Mouse (Mus musculus) forebrain, embryonic 13.5 days (tissue): ENCODE results near the gene Lgals3. TPM values are rescaled to one million over a fixed set of nuclear protein-coding genes. Genes with fewer than 3 reads are reported as not detected.
"Not testable (repeated sequence)": the region's sequence is repeated elsewhere in the genome, so short reads cannot be mapped to it uniquely, and the experiment has no call there.

Experiments used
- ATAC-seq: fragments of 200-750 bp; cut with Nextera tagmentation; 2 replicates; pipeline ENCODE4 v1.8.0; 2017
- H3K27ac ChIP-seq: fragments of 300-500 bp; sonication (generic); 2 replicates; pipeline ENCODE4 v1.5.1; 2015; ENCODE audit warnings: inconsistent platforms, mild to moderate bottlenecking, moderate library complexity
- H3K27me3 ChIP-seq: fragments of 300-500 bp; sonication (generic); 2 replicates; pipeline ENCODE4 v1.6.1; 2015; ENCODE audit warnings: mild to moderate bottlenecking, inconsistent platforms
- H3K36me3 ChIP-seq: fragments of 300-500 bp; sonication (generic); 2 replicates; pipeline ENCODE4 v1.6.1; 2015; ENCODE audit warnings: mild to moderate bottlenecking, inconsistent platforms; ENCODE audit not compliant: poor library complexity, severe bottlenecking
- H3K4me1 ChIP-seq: fragments of 300-500 bp; sonication (generic); 2 replicates; pipeline ENCODE4 v1.6.1; 2015; ENCODE audit warnings: inconsistent platforms
- H3K4me2 ChIP-seq: fragments of 300-500 bp; sonication (generic); 2 replicates; pipeline ENCODE4 v1.6.1; 2015; ENCODE audit warnings: inconsistent platforms, mild to moderate bottlenecking, moderate library complexity
- H3K4me3 ChIP-seq: fragments of 300-500 bp; sonication (generic); 2 replicates; pipeline ENCODE4 v1.5.1; 2015; ENCODE audit warnings: mild to moderate bottlenecking, inconsistent platforms
- H3K9ac ChIP-seq: fragments of 300-500 bp; sonication (generic); 2 replicates; pipeline ENCODE4 v1.6.1; 2015; ENCODE audit warnings: mild to moderate bottlenecking, inconsistent platforms
- H3K9me3 ChIP-seq: fragments of 300-500 bp; sonication (generic); replicated peaks from 2 replicates; pipeline ENCODE4 v1.6.1; 2016; ENCODE audit warnings: inconsistent platforms
- WGBS: fragments of 180-500 bp; shearing (Covaris S2); methylation state at CpG from one replicate; pipeline ENCODE4 v1.1.7; 2015; 5-methylcytosine and 5-hydroxymethylcytosine counted together
- polyA plus RNA-seq: library from polyadenylated mRNA; unstranded; fragments of >200 nt; fragmentation: Nextera tagmentation; extraction: Ambion mirVana; gene quantifications from 2 replicates; pipeline ENCODE4 v1.2.1, GENCODE M21; 2015

The Lgals3 gene
- polyA plus RNA-seq = 0.72 and 0.89 TPM in 2 replicates

- Histone ChIP-seq H3K4me2 (peak within 1 kb of the TSS; percentile 26), H3K36me3 (no peaks in the 10 kb centered on the region), H3K9ac (0 out of 2 replicates have a peak within 1 kb of the TSS, but pooled peaks have one; percentile 34), H3K9me3 (no peaks in the 10 kb centered on the region), H3K4me3 (no peak within 1 kb of the TSS), H3K27me3 (peaks cover under 1% of the 10 kb centered on the region; the same call in 1 of the 2 replicates), H3K4me1 (peaks cover 32% of the 10 kb centered on the region), H3K27ac (peak within 1 kb of the TSS; percentile 40; the same call in 1 of the 2 replicates)
- WGBS = 46% methylated on average over 9 of the region's 9 CpGs
- peak; percentile 91 for ATAC-seq
Observed at GRCm38 (mm10) chr14:47367461-47367860, at the start of gene Lgals3. Gene Lgals3 (plus strand): TSS chr14:47367751.

- no peak overlapping the region for H3K4me2 ChIP-seq
- H3K36me3 ChIP-seq = peaks cover 48% of the 10 kb centered on the region
- H3K27ac ChIP-seq = no peak overlapping the region
- no peak for ATAC-seq
- H3K4me3 ChIP-seq = no peak overlapping the region
- H3K27me3 ChIP-seq = no peaks in the 10 kb centered on the region
- no peak overlapping the region for H3K9ac ChIP-seq
- 90% methylated on average over 5 of the region's 5 CpGs for WGBS
- H3K4me1 ChIP-seq = no peaks in the 10 kb centered on the region
- H3K9me3 ChIP-seq = no peaks in the 10 kb centered on the region
Observed at GRCm38 (mm10) chr14:47319362-47319761, 48.2 kb upstream of the Lgals3 start.

GRCm38 (mm10) chr14:47321581-47321980 lies 46.0 kb upstream of the Lgals3 start:
- H3K4me1 ChIP-seq, H3K4me3 ChIP-seq, ATAC-seq, H3K9ac ChIP-seq, H3K4me2 ChIP-seq, H3K27ac ChIP-seq, H3K27me3 ChIP-seq, H3K9me3 ChIP-seq: not testable (repeated sequence)
- H3K36me3 ChIP-seq = peaks cover 38% of the 10 kb centered on the region
- 94% methylated on average over 7 of the region's 8 CpGs for WGBS

- H3K9me3 ChIP-seq = no peaks in the 10 kb centered on the region
- H3K27ac ChIP-seq = no peak overlapping the region
- H3K9ac ChIP-seq = no peak overlapping the region
- 69% methylated on average over 9 of the region's 9 CpGs for WGBS
- H3K4me1 ChIP-seq = peaks cover 6% of the 10 kb centered on the region; the same call in 1 of the 2 replicates
- ATAC-seq = peak; percentile 83
- H3K27me3 ChIP-seq = no peaks in the 10 kb centered on the region
- H3K4me3 ChIP-seq = no peak overlapping the region
- H3K36me3 ChIP-seq = peaks cover 15% of the 10 kb centered on the region
- H3K4me2 ChIP-seq = no peak overlapping the region
Observed at GRCm38 (mm10) chr14:47325965-47326761, 41.4 kb upstream of the Lgals3 start.

GRCm38 (mm10) chr14:47327347-47327746 lies 40.2 kb upstream of the Lgals3 start:
- H3K27me3 ChIP-seq = no peaks in the 10 kb centered on the region
- no peak for ATAC-seq

GRCm38 (mm10) chr14:47331920-47332319 lies 35.6 kb upstream of the Lgals3 start:
- H3K27me3 ChIP-seq = no peaks in the 10 kb centered on the region
- no peaks in the 10 kb centered on the region for H3K9me3 ChIP-seq
- no peak overlapping the region for H3K4me3 ChIP-seq
- no peak for ATAC-seq
- H3K4me2 ChIP-seq = no peak overlapping the region
- no peaks in the 10 kb centered on the region for H3K36me3 ChIP-seq
- no peaks in the 10 kb centered on the region for H3K4me1 ChIP-seq
- no peak overlapping the region for H3K27ac ChIP-seq
- 66% methylated on average over 5 of the region's 5 CpGs for WGBS
- H3K9ac ChIP-seq = no peak overlapping the region

More at GRCm38 (mm10) chr14:47327347-47327746, 40.2 kb upstream of the Lgals3 start:
- Histone ChIP-seq H3K9ac (no peak overlapping the region), H3K4me3 (no peak overlapping the region), H3K9me3 (no peaks in the 10 kb centered on the region), H3K4me1 (peaks cover 6% of the 10 kb centered on the region; the same call in 1 of the 2 replicates), H3K36me3 (peaks cover 11% of the 10 kb centered on the region), H3K4me2 (no peak overlapping the region), H3K27ac (no peak overlapping the region)
- 90% methylated on average over 5 of the region's 5 CpGs for WGBS

GRCm38 (mm10) chr14:47334819-47335218 lies 32.7 kb upstream of the Lgals3 start:
- no peak for ATAC-seq
- H3K27me3 ChIP-seq = no peaks in the 10 kb centered on the region
- WGBS = 86% methylated on average over 4 of the region's 4 CpGs
- H3K9ac ChIP-seq = no peak overlapping the region
- H3K27ac ChIP-seq = no peak overlapping the region
- no peak overlapping the region for H3K4me3 ChIP-seq
- no peaks in the 10 kb centered on the region for H3K9me3 ChIP-seq
- H3K36me3 ChIP-seq = no peaks in the 10 kb centered on the region
- H3K4me1 ChIP-seq = no peaks in the 10 kb centered on the region
- H3K4me2 ChIP-seq = no peak overlapping the region

GRCm38 (mm10) chr14:47335300-47335699 lies 32.3 kb upstream of the Lgals3 start:
- H3K9me3 ChIP-seq = no peaks in the 10 kb centered on the region
- H3K4me3 ChIP-seq = no peak overlapping the region
- no peaks in the 10 kb centered on the region for H3K27me3 ChIP-seq
- no peaks in the 10 kb centered on the region for H3K36me3 ChIP-seq
- no peak overlapping the region for H3K4me2 ChIP-seq
- 46% methylated on average over 3 of the region's 3 CpGs for WGBS
- no peak for ATAC-seq
- H3K4me1 ChIP-seq = no peaks in the 10 kb centered on the region
- no peak overlapping the region for H3K27ac ChIP-seq
- H3K9ac ChIP-seq = no peak overlapping the region

- Histone ChIP-seq H3K4me2 (no peak overlapping the region), H3K27ac (no peak overlapping the region), H3K4me3 (no peak overlapping the region), H3K4me1 (peaks cover 6% of the 10 kb centered on the region; the same call in 1 of the 2 replicates), H3K9ac (no peak overlapping the region), H3K27me3 (no peaks in the 10 kb centered on the region), H3K36me3 (no peaks in the 10 kb centered on the region), H3K9me3 (no peaks in the 10 kb centered on the region)
- no peak for ATAC-seq
- 86% methylated on average over 10 of the region's 10 CpGs for WGBS
Observed at GRCm38 (mm10) chr14:47340231-47340925, 27.2 kb upstream of the Lgals3 start.

- no peak overlapping the region for H3K27ac ChIP-seq
- WGBS = 38% methylated on average over 4 of the region's 4 CpGs
- no peak overlapping the region for H3K4me2 ChIP-seq
- peaks cover 6% of the 10 kb centered on the region; the same call in 1 of the 2 replicates for H3K4me1 ChIP-seq
- H3K36me3 ChIP-seq = no peaks in the 10 kb centered on the region
- H3K4me3 ChIP-seq = no peak overlapping the region
- 0 out of 2 replicates have a peak, but pooled peaks have one; percentile 24 for ATAC-seq
- H3K9me3 ChIP-seq = no peaks in the 10 kb centered on the region
- H3K27me3 ChIP-seq = no peaks in the 10 kb centered on the region
- no peak overlapping the region for H3K9ac ChIP-seq
Observed at GRCm38 (mm10) chr14:47341811-47342291, 25.7 kb upstream of the Lgals3 start.

GRCm38 (mm10) chr14:47346715-47347114 lies 20.8 kb upstream of the Lgals3 start:
- whole genome bisulfite sequencing = 85% methylated on average over 1 of the region's 1 CpGs

GRCm38 (mm10) chr14:47350974-47351373 lies 16.6 kb upstream of the Lgals3 start:
- Histone ChIP-seq H3K27me3 (no peaks in the 10 kb centered on the region), H3K4me2 (no peak overlapping the region), H3K4me1 (no peaks in the 10 kb centered on the region), H3K9me3 (no peaks in the 10 kb centered on the region), H3K27ac (no peak overlapping the region), H3K9ac (no peak overlapping the region), H3K4me3 (no peak overlapping the region), H3K36me3 (no peaks in the 10 kb centered on the region)
- no peak for ATAC-seq
- 69% methylated on average over 2 of the region's 2 CpGs for WGBS

More at GRCm38 (mm10) chr14:47346715-47347114, 20.8 kb upstream of the Lgals3 start:
- no peak overlapping the region for H3K27ac ChIP-seq
- H3K4me3 ChIP-seq = no peak overlapping the region
- no peaks in the 10 kb centered on the region for H3K9me3 ChIP-seq
- peaks cover 4% of the 10 kb centered on the region; the same call in 1 of the 2 replicates for H3K4me1 ChIP-seq
- no peak overlapping the region for H3K4me2 ChIP-seq
- H3K27me3 ChIP-seq = no peaks in the 10 kb centered on the region
- no peak overlapping the region for H3K9ac ChIP-seq
- H3K36me3 ChIP-seq = no peaks in the 10 kb centered on the region
- no peak for ATAC-seq
